Mouse (Mus musculus) urinary bladder, postnatal 14 days (tissue): ENCODE results near the gene Cldn6.

ENCODE experiments used
- DNase-seq: peaks from one replicate; pipeline ENCODE4 v3.0.0; 2021; ENCODE audit warnings: low spot score

Gene Cldn6

GRCm38 (mm10) chr17:23675127-23675526 lies 3.9 kb upstream of the Cldn6 start:
- peak; percentile 90 for DNase-seq

DNA sequence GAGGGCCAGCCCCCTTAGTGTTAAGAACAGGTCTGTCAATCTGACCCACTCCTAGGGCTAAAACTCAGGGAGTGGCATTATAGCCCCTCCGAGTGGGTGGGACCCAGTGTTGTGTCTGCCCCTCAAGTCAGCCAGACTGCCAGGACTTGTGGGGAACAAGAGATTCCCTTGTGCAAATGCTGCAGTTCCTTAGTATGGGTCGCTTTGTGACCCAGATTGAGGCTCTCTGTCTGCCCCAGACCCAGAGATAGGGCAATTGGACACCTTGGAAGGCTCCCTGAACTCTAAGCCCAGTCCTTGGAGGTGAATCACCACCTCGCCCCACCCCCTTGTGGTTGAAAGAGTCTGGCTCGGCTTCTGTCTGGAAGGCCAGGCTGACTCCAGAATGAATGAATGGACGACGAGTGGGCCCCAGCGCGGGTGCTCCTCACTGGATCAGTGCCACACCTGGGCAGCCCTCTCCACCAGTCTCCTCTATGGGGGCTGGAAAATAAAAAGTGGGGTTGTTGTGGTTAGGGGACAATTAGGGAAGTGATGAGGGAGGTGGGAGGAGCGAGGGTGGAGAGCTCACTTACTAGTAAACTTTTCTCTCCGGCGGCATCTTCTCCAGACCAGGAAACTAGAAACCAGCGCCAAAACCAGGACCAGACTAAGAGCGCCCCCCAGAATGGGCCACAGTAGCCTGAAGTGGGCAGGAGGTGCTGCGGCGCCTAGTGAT lies 3.3 kb upstream of the Cldn6 start:
- peak; percentile 85 for DNase-seq

DNA sequence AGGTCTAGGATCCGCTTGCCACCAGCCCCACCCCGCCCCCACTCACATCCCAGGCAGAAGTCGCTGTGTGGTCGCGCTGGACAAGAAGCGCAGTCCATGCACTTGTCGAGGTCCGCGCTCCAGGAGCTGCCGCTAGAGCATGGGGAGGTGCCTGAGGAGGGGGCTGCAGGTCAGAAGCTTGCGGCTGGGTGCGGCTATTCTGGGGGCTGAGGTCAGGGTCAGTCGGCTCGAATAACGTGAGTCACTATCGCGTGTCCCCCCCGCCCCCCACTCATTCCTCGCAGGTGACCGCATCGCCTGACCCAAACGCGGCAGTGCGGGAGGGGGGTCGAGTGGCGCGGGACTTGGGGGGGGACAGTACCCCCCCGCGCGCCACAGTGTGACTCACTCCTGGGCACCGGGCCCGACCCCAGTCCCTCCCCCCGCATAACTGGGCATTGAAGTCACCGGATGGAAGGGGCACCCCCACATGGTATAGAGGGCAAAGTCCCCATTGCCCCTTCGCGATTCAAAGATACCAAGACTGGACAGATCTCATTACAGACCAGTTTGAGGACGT lies 2.5 kb upstream of the Cldn6 start:
- DNase-seq: peak; percentile 68

GRCm38 (mm10) chr17:23677236-23677679 lies 1.8 kb upstream of the Cldn6 start, which contains the start of gene Tnfrsf12a:
Tnfrsf12a (minus strand) TSS chr17:23677468.
- peak; percentile 85 for DNase-seq

- no peak for DNase-seq
Measured at GRCm38 (mm10) chr17:23680336-23680735, 1.3 kb downstream of the Cldn6 start.

GRCm38 (mm10) chr17:23681086-23681485 lies 2.0 kb downstream of the Cldn6 start:
- peak; percentile 65 for DNase-seq

- DNase-seq: no peak
Measured at GRCm38 (mm10) chr17:23682092-23682491, 3.0 kb downstream of the Cldn6 start.

GRCm38 (mm10) chr17:23682530-23682929 lies 3.5 kb downstream of the Cldn6 start:
- DNase-seq: no peak

- no peak for DNase-seq
Measured at GRCm38 (mm10) chr17:23683226-23683625, 4.2 kb downstream of the Cldn6 start.

DNA sequence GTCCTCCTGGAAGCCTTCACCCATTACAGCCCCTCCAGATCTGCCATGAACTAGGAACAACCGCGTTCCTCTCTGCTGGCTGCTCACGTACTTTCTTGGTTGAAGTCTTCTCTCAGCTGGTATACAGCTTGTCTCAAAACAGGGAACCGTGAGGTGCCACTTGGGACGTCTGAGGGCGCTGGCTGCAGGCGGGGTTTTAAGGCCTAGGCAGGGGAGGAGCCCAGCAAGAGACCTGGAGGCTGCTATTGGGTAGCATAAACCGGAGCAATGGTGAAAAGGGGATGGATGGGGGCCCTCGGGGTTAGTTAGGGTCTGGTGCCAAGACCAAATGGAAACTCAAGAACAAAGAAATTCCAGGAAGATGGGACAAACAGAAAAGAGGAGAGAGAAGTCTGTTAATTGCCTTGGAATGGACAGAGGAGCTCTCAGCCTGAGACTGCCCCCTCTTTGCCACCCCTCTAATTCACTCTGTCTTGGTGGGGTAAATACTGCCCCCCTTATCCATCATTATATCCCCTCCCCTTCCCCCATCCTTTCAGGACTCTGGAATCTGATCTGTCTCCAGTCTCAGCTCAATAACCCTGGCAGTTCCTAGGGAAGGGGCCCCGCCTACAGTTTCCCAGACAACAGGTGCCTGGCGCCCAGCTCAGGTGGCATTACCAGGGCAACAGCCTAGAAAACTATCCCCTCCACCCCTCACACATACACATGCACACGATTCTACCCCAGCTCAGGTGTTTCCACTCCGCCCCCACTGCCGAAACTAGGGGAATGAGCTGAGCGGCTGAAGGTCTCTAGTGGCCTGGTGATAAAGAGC lies 5.0 kb downstream of the Cldn6 start, which contains the start of gene Cldn9:
TSS of gene Cldn9 (minus strand) at position 171 of the 817 bp plus-strand sequence.
- DNase-seq: no peak

- DNase-seq: no peak
Measured at GRCm38 (mm10) chr17:23694491-23694890, 15.4 kb downstream of the Cldn6 start.

DNA sequence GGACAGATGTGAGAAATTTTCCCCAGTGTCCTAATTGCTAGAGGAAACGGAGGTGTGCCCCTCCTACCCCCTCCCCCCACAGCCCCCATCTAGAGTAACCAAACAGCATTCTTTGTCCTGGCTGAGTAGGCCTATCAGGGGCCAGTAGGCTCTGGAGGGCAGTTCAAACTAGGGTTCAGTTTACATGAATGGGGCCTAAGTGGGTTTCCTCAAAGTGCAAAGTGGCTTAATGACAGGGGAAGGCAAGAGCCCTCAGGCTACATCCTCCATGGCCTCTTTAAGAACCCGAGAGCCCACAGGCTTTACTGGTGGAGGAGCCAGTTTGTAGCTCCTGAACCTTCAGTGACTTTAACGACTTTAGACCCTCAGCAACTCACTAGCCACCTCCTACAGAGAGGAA lies 16.8 kb downstream of the Cldn6 start:
- DNase-seq: no peak

- peak; percentile 52 for DNase-seq
Measured at GRCm38 (mm10) chr17:23699131-23700077, 20.4 kb downstream of the Cldn6 start.

GRCm38 (mm10) chr17:23700079-23700478 lies 21.0 kb downstream of the Cldn6 start:
- DNase-seq: peak; percentile 92

GRCm38 (mm10) chr17:23703301-23703700 lies 24.3 kb downstream of the Cldn6 start:
- no peak for DNase-seq

- no peak for DNase-seq
Measured at GRCm38 (mm10) chr17:23704741-23705140, 25.7 kb downstream of the Cldn6 start.

DNA sequence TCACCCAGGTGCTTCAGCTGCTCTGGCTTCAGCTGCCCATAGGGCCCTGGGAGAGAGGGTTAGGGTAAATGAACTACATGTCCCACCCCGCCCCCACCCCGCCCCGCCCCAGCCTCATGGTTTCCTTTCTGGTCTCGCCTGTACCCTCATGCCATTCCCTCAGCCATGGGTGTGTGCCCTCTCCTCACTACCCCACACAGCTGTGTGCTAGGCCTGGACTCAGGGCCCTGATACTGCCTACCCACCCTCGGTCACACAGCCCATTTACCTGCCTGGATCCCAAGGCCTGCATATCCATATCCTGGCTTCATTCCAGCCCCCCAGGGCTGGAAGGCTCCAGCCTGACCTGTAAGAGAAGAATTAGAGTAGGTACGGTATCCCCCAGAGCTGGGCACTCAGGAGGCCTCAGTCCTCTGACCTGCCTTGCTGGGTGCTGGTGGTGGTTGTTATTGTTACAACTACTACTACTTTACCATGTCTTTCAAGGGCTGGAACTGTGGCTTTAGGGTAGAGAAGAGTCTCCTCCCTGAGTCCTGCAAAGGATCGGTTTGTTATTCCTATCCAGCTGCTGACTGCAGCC lies 26.6 kb downstream of the Cldn6 start:
- DNase-seq: no peak

DNA sequence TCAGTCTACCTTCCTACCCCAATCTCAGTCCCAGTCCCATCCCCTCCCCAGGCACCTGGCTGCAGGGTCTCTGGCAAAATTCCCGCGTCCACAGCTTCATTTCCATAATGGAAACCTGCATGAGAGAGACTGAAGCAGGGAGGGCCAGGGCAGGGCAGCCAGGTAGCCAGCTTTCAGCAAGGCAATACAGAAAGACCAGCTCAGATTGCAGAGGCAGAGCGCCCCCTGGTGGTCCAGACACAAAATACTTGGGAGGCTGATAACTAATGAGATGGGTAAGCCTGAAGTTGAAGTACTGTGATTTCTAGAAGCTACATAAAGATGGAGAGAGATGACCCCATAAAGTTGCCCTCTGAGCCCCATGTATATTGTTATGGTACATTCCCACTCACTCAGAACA lies 27.2 kb downstream of the Cldn6 start:
- peak; percentile 78 for DNase-seq

DNA sequence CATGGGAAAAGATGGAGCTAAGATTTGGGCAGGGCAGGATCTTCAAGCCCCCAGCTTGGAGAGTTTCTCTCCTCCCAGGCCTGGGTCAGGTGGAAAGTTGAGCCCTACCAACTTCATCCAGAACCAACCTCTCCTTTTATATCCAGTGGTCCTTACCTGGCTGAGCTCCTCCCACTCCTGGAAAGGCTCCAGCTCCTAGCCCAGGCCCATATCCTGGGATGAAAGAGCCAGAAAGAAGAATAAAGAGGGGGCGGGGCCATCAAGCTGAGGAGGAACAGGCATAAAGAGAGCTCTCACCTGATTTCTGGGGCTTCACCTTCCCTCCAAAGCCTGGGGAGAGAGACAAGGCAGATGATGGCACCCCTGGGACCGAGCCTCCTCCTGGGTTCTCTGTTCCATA lies 38.0 kb downstream of the Cldn6 start:
- DNase-seq: no peak

DNA sequence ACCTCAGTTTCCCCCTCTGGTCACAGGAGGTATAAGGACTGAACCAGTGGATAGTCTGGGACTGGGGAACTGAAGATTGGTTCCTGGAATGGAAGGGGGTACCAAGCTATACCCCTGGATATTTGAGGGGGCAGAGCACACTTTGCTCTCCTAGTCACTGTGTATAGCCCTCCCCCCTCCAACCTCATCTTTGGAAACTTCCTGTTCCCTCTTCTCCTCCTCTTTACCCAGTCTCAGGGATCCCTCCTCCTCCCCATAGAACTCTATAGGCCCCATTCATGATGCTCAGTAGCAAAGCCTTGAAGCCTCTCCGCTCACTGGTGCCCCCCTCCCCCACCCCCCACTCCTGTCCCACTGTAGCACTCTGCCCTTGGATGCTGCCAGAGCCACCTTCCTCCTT lies 40.4 kb downstream of the Cldn6 start:
- no peak for DNase-seq

DNA sequence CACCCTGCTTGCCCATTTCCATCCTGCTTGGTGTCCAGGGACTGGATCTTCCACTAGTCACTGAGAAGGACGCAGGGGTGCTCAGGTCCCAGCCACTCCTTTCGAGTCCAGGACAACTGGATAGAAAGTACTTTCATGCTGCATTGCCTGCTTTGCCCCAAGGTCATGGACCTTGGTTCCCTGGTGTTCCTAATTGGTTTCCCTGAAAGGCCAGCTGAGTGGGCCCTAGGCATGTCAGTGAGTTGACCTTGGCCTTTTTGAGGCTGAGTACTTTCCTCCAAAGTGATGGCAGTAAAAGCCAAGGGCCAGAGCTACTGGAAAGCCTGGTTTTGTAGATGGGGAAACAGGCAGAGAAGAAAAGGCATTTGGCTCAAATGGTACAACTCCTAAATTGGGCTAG lies 42.8 kb downstream of the Cldn6 start:
- no peak for DNase-seq
